Mouse (Mus musculus): ENCODE data around the gene Olfr1198. TPM values are rescaled to one million over a fixed set of nuclear protein-coding genes. Genes with fewer than 3 reads are reported as not detected.

Olfr1198 gene
- polyA plus RNA-seq (2014; fragmentation: Nextera tagmentation; extraction: Ambion mirVana) = not detected in 2 replicates

- DNase-seq (no peak), ATAC-seq (ENCODE audit: insufficient read depth) (no peak)
- no peak within 1 kb of the TSS for H3K4me2 ChIP-seq
- H3K9me3 ChIP-seq (ENCODE audit: low read depth, low read length) = no peaks in the 10 kb centered on the region
- H3K4me3 ChIP-seq (ENCODE audit: low read depth, low read length) = no peak within 1 kb of the TSS
- no peak within 1 kb of the TSS for H3K27ac ChIP-seq (ENCODE audit: low read depth)
- H3K4me1 ChIP-seq (ENCODE audit: insufficient read depth) = no peaks in the 10 kb centered on the region
- WGBS = 86% methylated on average over 2 of the region's 2 CpGs
- H3K36me3 ChIP-seq (ENCODE audit: insufficient read depth) = no peaks in the 10 kb centered on the region
- TF ChIP-seq CTCF (IDR thresholded peaks at IDR 0.05; ENCODE audit: low read depth) = no peak
- no peak within 1 kb of the TSS for H3K9ac ChIP-seq
- H3K27me3 ChIP-seq (ENCODE audit: insufficient read depth, low read length) = no peaks in the 10 kb centered on the region
Measured at GRCm38 (mm10) chr2:88751270-88751669, at the start of gene Olfr1198. Gene Olfr1198 (minus strand): TSS chr2:88751370.

- no peak for TF ChIP-seq CTCF (IDR thresholded peaks at IDR 0.05; ENCODE audit: low read depth)
- H3K36me3 ChIP-seq (ENCODE audit: insufficient read depth) = no peaks in the 10 kb centered on the region
- no peaks in the 10 kb centered on the region for H3K4me1 ChIP-seq (ENCODE audit: insufficient read depth)
- DNase-seq = no peak
- ATAC-seq (ENCODE audit: insufficient read depth) = no peak
- no peak within 1 kb of the TSS for H3K4me2 ChIP-seq
- 71% methylated on average over 6 of the region's 6 CpGs for WGBS
- H3K9ac ChIP-seq = no peak within 1 kb of the TSS
- no peak within 1 kb of the TSS for H3K4me3 ChIP-seq (ENCODE audit: low read depth, low read length)
- no peaks in the 10 kb centered on the region for H3K9me3 ChIP-seq (ENCODE audit: low read depth, low read length)
- H3K27me3 ChIP-seq (ENCODE audit: insufficient read depth, low read length) = no peaks in the 10 kb centered on the region
- H3K27ac ChIP-seq (ENCODE audit: low read depth) = no peak within 1 kb of the TSS
Measured at GRCm38 (mm10) chr2:88792736-88793135, 41.6 kb upstream of the Olfr1198 start, which contains the start of gene Olfr1201. Gene Olfr1201 (plus strand): TSS chr2:88793036.

- 81% methylated on average over 2 of the region's 2 CpGs for WGBS
- ATAC-seq (ENCODE audit: insufficient read depth) (no peak), DNase-seq (no peak)
- Histone ChIP-seq H3K27ac (ENCODE audit: low read depth) (no peak within 1 kb of the TSS), H3K4me3 (ENCODE audit: low read depth, low read length) (no peak within 1 kb of the TSS), H3K36me3 (ENCODE audit: insufficient read depth) (no peaks in the 10 kb centered on the region), H3K4me1 (ENCODE audit: insufficient read depth) (no peaks in the 10 kb centered on the region), H3K4me2 (no peak within 1 kb of the TSS), H3K9ac (no peak within 1 kb of the TSS), H3K9me3 (ENCODE audit: low read depth, low read length) (no peaks in the 10 kb centered on the region), H3K27me3 (ENCODE audit: insufficient read depth, low read length) (no peaks in the 10 kb centered on the region)
- TF ChIP-seq CTCF (IDR thresholded peaks at IDR 0.05; ENCODE audit: low read depth) = no peak
Measured at GRCm38 (mm10) chr2:88770388-88770787, 19.2 kb upstream of the Olfr1198 start, which contains the start of gene Olfr1200. Gene Olfr1200 (minus strand): TSS chr2:88770488.

GRCm38 (mm10) chr2:88760369-88760768 is 9.2 kb upstream of the Olfr1198 start, which contains the start of gene Olfr1199:
Gene Olfr1199 (minus strand): TSS chr2:88760469.
- Histone ChIP-seq H3K27me3 (ENCODE audit: insufficient read depth, low read length) (no peaks in the 10 kb centered on the region), H3K9ac (no peak within 1 kb of the TSS), H3K4me2 (no peak within 1 kb of the TSS), H3K4me3 (ENCODE audit: low read depth, low read length) (no peak within 1 kb of the TSS), H3K27ac (ENCODE audit: low read depth) (no peak within 1 kb of the TSS), H3K36me3 (ENCODE audit: insufficient read depth) (no peaks in the 10 kb centered on the region), H3K4me1 (ENCODE audit: insufficient read depth) (no peaks in the 10 kb centered on the region), H3K9me3 (ENCODE audit: low read depth, low read length) (no peaks in the 10 kb centered on the region)
- ATAC-seq (ENCODE audit: insufficient read depth) = no peak
- no peak for DNase-seq
- TF ChIP-seq CTCF (IDR thresholded peaks at IDR 0.05; ENCODE audit: low read depth) = no peak
- 87% methylated on average over 2 of the region's 2 CpGs for WGBS

- Histone ChIP-seq H3K4me1 (ENCODE audit: insufficient read depth) (no peaks in the 10 kb centered on the region), H3K27me3 (ENCODE audit: insufficient read depth, low read length) (no peaks in the 10 kb centered on the region), H3K36me3 (ENCODE audit: insufficient read depth) (no peaks in the 10 kb centered on the region), H3K9me3 (ENCODE audit: low read depth, low read length) (no peaks in the 10 kb centered on the region), H3K9ac (no peak overlapping the region), H3K4me3 (ENCODE audit: low read depth, low read length) (no peak overlapping the region), H3K4me2 (no peak overlapping the region), H3K27ac (ENCODE audit: low read depth) (no peak overlapping the region)
- DNase-seq = no peak
- TF ChIP-seq CTCF (IDR thresholded peaks at IDR 0.05; ENCODE audit: low read depth) = no peak
- no peak for ATAC-seq (ENCODE audit: insufficient read depth)
- 66% methylated on average over 3 of the region's 3 CpGs for WGBS
Measured at GRCm38 (mm10) chr2:88743379-88743778, 7.8 kb downstream of the Olfr1198 start.

- H3K4me1 ChIP-seq (ENCODE audit: insufficient read depth) = no peaks in the 10 kb centered on the region
- H3K4me3 ChIP-seq (ENCODE audit: low read depth, low read length) = no peak within 1 kb of the TSS
- ATAC-seq (ENCODE audit: insufficient read depth) (no peak), DNase-seq (no peak)
- 85% methylated on average over 1 of the region's 1 CpGs for WGBS
- H3K9me3 ChIP-seq (ENCODE audit: low read depth, low read length) = no peaks in the 10 kb centered on the region
- no peak within 1 kb of the TSS for H3K4me2 ChIP-seq
- no peak within 1 kb of the TSS for H3K9ac ChIP-seq
- no peaks in the 10 kb centered on the region for H3K27me3 ChIP-seq (ENCODE audit: insufficient read depth, low read length)
- H3K27ac ChIP-seq (ENCODE audit: low read depth) = no peak within 1 kb of the TSS
- no peaks in the 10 kb centered on the region for H3K36me3 ChIP-seq (ENCODE audit: insufficient read depth)
- no peak for TF ChIP-seq CTCF (IDR thresholded peaks at IDR 0.05; ENCODE audit: low read depth)
Measured at GRCm38 (mm10) chr2:88732266-88732665, 18.9 kb downstream of the Olfr1198 start, which contains the start of gene Olfr1197. Gene Olfr1197 (minus strand): TSS chr2:88732366.

GRCm38 (mm10) chr2:88704497-88704896 is 46.7 kb downstream of the Olfr1198 start, which contains the start of gene Olfr1196:
Gene Olfr1196 (minus strand): TSS chr2:88704597.
- H3K27me3 ChIP-seq (ENCODE audit: insufficient read depth, low read length) = no peaks in the 10 kb centered on the region
- no peak within 1 kb of the TSS for H3K4me2 ChIP-seq
- TF ChIP-seq CTCF (IDR thresholded peaks at IDR 0.05; ENCODE audit: low read depth) = no peak
- H3K27ac ChIP-seq (ENCODE audit: low read depth) = no peak within 1 kb of the TSS
- no peak within 1 kb of the TSS for H3K4me3 ChIP-seq (ENCODE audit: low read depth, low read length)
- no peak within 1 kb of the TSS for H3K9ac ChIP-seq
- no peak for ATAC-seq (ENCODE audit: insufficient read depth)
- H3K36me3 ChIP-seq (ENCODE audit: insufficient read depth) = no peaks in the 10 kb centered on the region
- no peaks in the 10 kb centered on the region for H3K4me1 ChIP-seq (ENCODE audit: insufficient read depth)
- 81% methylated on average over 2 of the region's 2 CpGs for WGBS
- H3K9me3 ChIP-seq (ENCODE audit: low read depth, low read length) = no peaks in the 10 kb centered on the region
- no peak for DNase-seq

Other genes starting within 250 kb of the Olfr1198 start
- gene Olfr1186, start 232.8 kb downstream of the Olfr1198 start, polyA plus RNA-seq (2014; fragmentation: Nextera tagmentation; extraction: Ambion mirVana) = not detected in 2 replicates
- gene Olfr1188, start 194.4 kb downstream of the Olfr1198 start, polyA plus RNA-seq (2014; fragmentation: Nextera tagmentation; extraction: Ambion mirVana) = not detected in 2 replicates
- gene Olfr1189, start 164.9 kb downstream of the Olfr1198 start, polyA plus RNA-seq (2014; fragmentation: Nextera tagmentation; extraction: Ambion mirVana) = not detected in 2 replicates
- gene Olfr1191-ps1, start 110.8 kb downstream of the Olfr1198 start, polyA plus RNA-seq (2014; fragmentation: Nextera tagmentation; extraction: Ambion mirVana) = not detected in 2 replicates
- gene Olfr1192-ps1, start 102.9 kb downstream of the Olfr1198 start, polyA plus RNA-seq (2014; fragmentation: Nextera tagmentation; extraction: Ambion mirVana) = not detected in 2 replicates
- not detected in 2 replicates for gene Olfr1193, start 75.7 kb downstream of the Olfr1198 start, polyA plus RNA-seq (2014; fragmentation: Nextera tagmentation; extraction: Ambion mirVana)
- gene Olfr1195, start 62.2 kb downstream of the Olfr1198 start, polyA plus RNA-seq (2014; fragmentation: Nextera tagmentation; extraction: Ambion mirVana) = not detected in 2 replicates
- gene Olfr1196, start 46.8 kb downstream of the Olfr1198 start, polyA plus RNA-seq (2014; fragmentation: Nextera tagmentation; extraction: Ambion mirVana) = not detected in 2 replicates
- not detected in 2 replicates for gene Olfr1197, start 19.0 kb downstream of the Olfr1198 start, polyA plus RNA-seq (2014; fragmentation: Nextera tagmentation; extraction: Ambion mirVana)
- gene Olfr1199, start 9.1 kb upstream of the Olfr1198 start, polyA plus RNA-seq (2014; fragmentation: Nextera tagmentation; extraction: Ambion mirVana) = not detected in 2 replicates
- not detected in 2 replicates for gene Olfr1200, start 19.1 kb upstream of the Olfr1198 start, polyA plus RNA-seq (2014; fragmentation: Nextera tagmentation; extraction: Ambion mirVana)
- not detected in 2 replicates for gene Olfr1201, start 41.7 kb upstream of the Olfr1198 start, polyA plus RNA-seq (2014; fragmentation: Nextera tagmentation; extraction: Ambion mirVana)
- not detected in 2 replicates for gene Olfr1202, start 63.1 kb upstream of the Olfr1198 start, polyA plus RNA-seq (2014; fragmentation: Nextera tagmentation; extraction: Ambion mirVana)
- not detected in 2 replicates for gene Olfr1205, start 78.4 kb upstream of the Olfr1198 start, polyA plus RNA-seq (2014; fragmentation: Nextera tagmentation; extraction: Ambion mirVana)
- gene Olfr1204, start 97.9 kb upstream of the Olfr1198 start, polyA plus RNA-seq (2014; fragmentation: Nextera tagmentation; extraction: Ambion mirVana) = not detected in 2 replicates
- not detected in 2 replicates for gene Olfr1206, start 111.9 kb upstream of the Olfr1198 start, polyA plus RNA-seq (2014; fragmentation: Nextera tagmentation; extraction: Ambion mirVana)
- not detected in 2 replicates for gene Olfr1208, start 150.9 kb upstream of the Olfr1198 start, polyA plus RNA-seq (2014; fragmentation: Nextera tagmentation; extraction: Ambion mirVana)
- gene Olfr1209, start 163.8 kb upstream of the Olfr1198 start, polyA plus RNA-seq (2014; fragmentation: Nextera tagmentation; extraction: Ambion mirVana) = not detected in 2 replicates
- gene Olfr1211, start 186.7 kb upstream of the Olfr1198 start, polyA plus RNA-seq (2014; fragmentation: Nextera tagmentation; extraction: Ambion mirVana) = not detected in 2 replicates
- gene Olfr1212, start 202.6 kb upstream of the Olfr1198 start, polyA plus RNA-seq (2014; fragmentation: Nextera tagmentation; extraction: Ambion mirVana) = not detected in 2 replicates
- not detected in 2 replicates for gene Gm13762, start 228.9 kb upstream of the Olfr1198 start, polyA plus RNA-seq (2014; fragmentation: Nextera tagmentation; extraction: Ambion mirVana)
- gene Olfr1214, start 241.3 kb upstream of the Olfr1198 start, polyA plus RNA-seq (2014; fragmentation: Nextera tagmentation; extraction: Ambion mirVana) = not detected in 2 replicates